Mouse (Mus musculus): ENCODE results near the gene Ctnnd2.

Gene Ctnnd2

GRCm38 (mm10) chr15:30913360-30913759, 741.0 kb downstream of the Ctnnd2 start:
- no peak for DNase-seq

- no peak for DNase-seq
These were observed 753.4 kb downstream of the Ctnnd2 start for GRCm38 (mm10) chr15:30925838-30926237.

GRCm38 (mm10) chr15:30927632-30928031, 755.2 kb downstream of the Ctnnd2 start:
- DNase-seq, result no peak

- no peak for DNase-seq
These were observed 759.5 kb downstream of the Ctnnd2 start for GRCm38 (mm10) chr15:30931906-30932305.

GRCm38 (mm10) chr15:30945863-30946262, 773.5 kb downstream of the Ctnnd2 start:
- no peak for DNase-seq

- DNase-seq, result no peak
These were observed 786.1 kb downstream of the Ctnnd2 start for GRCm38 (mm10) chr15:30958513-30958912.

GRCm38 (mm10) chr15:30962421-30963160, 790.2 kb downstream of the Ctnnd2 start:
- DNase-seq, result peak; percentile 34

- no peak for DNase-seq
These were observed 791.7 kb downstream of the Ctnnd2 start for GRCm38 (mm10) chr15:30964046-30964445.

- no peak for DNase-seq
These were observed 792.7 kb downstream of the Ctnnd2 start for GRCm38 (mm10) chr15:30964865-30965679.

- no peak for DNase-seq
These were observed 794.4 kb downstream of the Ctnnd2 start for GRCm38 (mm10) chr15:30966826-30967225.

- DNase-seq, result no peak
These were observed 802.0 kb downstream of the Ctnnd2 start for GRCm38 (mm10) chr15:30974436-30974835.

- DNase-seq, result no peak
These were observed 802.8 kb downstream of the Ctnnd2 start for GRCm38 (mm10) chr15:30974991-30975775.

- peak; percentile 23 for DNase-seq
These were observed 804.9 kb downstream of the Ctnnd2 start for GRCm38 (mm10) chr15:30977166-30977740.

GRCm38 (mm10) chr15:30986890-30987289, 814.5 kb downstream of the Ctnnd2 start:
- DNase-seq, result no peak

GRCm38 (mm10) chr15:30990421-30991252, 818.2 kb downstream of the Ctnnd2 start:
- no peak for DNase-seq

- no peak for DNase-seq
These were observed 820.0 kb downstream of the Ctnnd2 start for GRCm38 (mm10) chr15:30992357-30992756.

GRCm38 (mm10) chr15:30992901-30993300, 820.5 kb downstream of the Ctnnd2 start:
- no peak for DNase-seq

- DNase-seq, result no peak
These were observed 823.0 kb downstream of the Ctnnd2 start for GRCm38 (mm10) chr15:30995346-30995745.

GRCm38 (mm10) chr15:31004468-31004867, 832.1 kb downstream of the Ctnnd2 start:
- no peak for DNase-seq

GRCm38 (mm10) chr15:31004976-31005375, 832.6 kb downstream of the Ctnnd2 start:
- DNase-seq, result no peak

GRCm38 (mm10) chr15:31006050-31006824, 833.8 kb downstream of the Ctnnd2 start:
- DNase-seq, result no peak
